Mouse (Mus musculus): Measurements from ENCODE around the gene Ncl.

- no peak for TF ChIP-seq CTCF (IDR thresholded peaks at IDR 0.05; ENCODE audit: borderline replicate concordance, insufficient read depth, low read length)
- no peak for TF ChIP-seq POLR2A (IDR thresholded peaks at IDR 0.05; ENCODE audit: low read depth, low read length)
Observed at GRCm38 (mm10) chr1:86349201-86349600, 10.0 kb downstream of the Ncl start.
